Mouse (Mus musculus) intestine, embryonic 15.5 days (tissue): ENCODE results near the gene Ssbp2. TPM values are rescaled to one million over a fixed set of nuclear protein-coding genes. Genes with fewer than 3 reads are reported as not detected.

Experiments
- ATAC-seq: fragments of 200-750 bp; cut with Nextera tagmentation; 2 replicates; pipeline ENCODE4 v1.8.0; 2017; ENCODE audit warnings: moderate TSS enrichment, moderate library complexity
- H3K27ac ChIP-seq: fragments of 300-500 bp; sonication (generic); 2 replicates; pipeline ENCODE4 v1.5.1; 2015; ENCODE audit warnings: mild to moderate bottlenecking, inconsistent platforms
- H3K27me3 ChIP-seq: fragments of 300-500 bp; sonication (generic); replicated peaks from 2 replicates; pipeline ENCODE4 v1.6.1; 2015; ENCODE audit warnings: inconsistent platforms
- H3K36me3 ChIP-seq: fragments of 300-500 bp; sonication (generic); 2 replicates; pipeline ENCODE4 v1.6.1; 2015; ENCODE audit warnings: inconsistent platforms
- H3K4me1 ChIP-seq: fragments of 300-500 bp; sonication (generic); replicated peaks from 2 replicates; pipeline ENCODE4 v1.6.1; 2015; ENCODE audit warnings: inconsistent platforms
- H3K4me2 ChIP-seq: fragments of 300-500 bp; sonication (generic); replicated peaks from 2 replicates; pipeline ENCODE4 v1.6.1; 2015; ENCODE audit warnings: mild to moderate bottlenecking, inconsistent platforms
- H3K4me3 ChIP-seq: fragments of 300-500 bp; sonication (generic); replicated peaks from 2 replicates; pipeline ENCODE4 v1.5.1; 2015; ENCODE audit warnings: inconsistent platforms
- H3K9ac ChIP-seq: fragments of 300-500 bp; sonication (generic); 2 replicates; pipeline ENCODE4 v1.6.1; 2015; ENCODE audit warnings: inconsistent platforms
- H3K9me3 ChIP-seq: fragments of 300-500 bp; sonication (generic); 2 replicates; pipeline ENCODE4 v1.6.1; 2016; ENCODE audit warnings: inconsistent platforms
- WGBS: fragments of 180-500 bp; shearing (Covaris S2); methylation state at CpG from one replicate; pipeline ENCODE4 v1.1.7; 2015; 5-methylcytosine and 5-hydroxymethylcytosine counted together
- polyA plus RNA-seq: library from polyadenylated mRNA; unstranded; fragments of >200 nt; fragmentation: Nextera tagmentation; extraction: Ambion mirVana; gene quantifications from 2 replicates; pipeline ENCODE4 v1.2.1, GENCODE M21; 2015

Ssbp2 gene
- polyA plus RNA-seq, 1 experiment from 2014 or later, result 79.3 TPM

- Histone ChIP-seq H3K9me3 (no peaks in the 10 kb centered on the region), H3K4me2 (no peak overlapping the region), H3K27me3 (no peaks in the 10 kb centered on the region), H3K4me1 (no peaks in the 10 kb centered on the region), H3K27ac (no peak overlapping the region), H3K9ac (no peak overlapping the region), H3K4me3 (no peak overlapping the region), H3K36me3 (no peaks in the 10 kb centered on the region)
- ATAC-seq, result no peak
- 77% methylated on average over 6 of the region's 6 CpGs for WGBS
These were observed 104.0 kb downstream of the Ssbp2 start for GRCm38 (mm10) chr13:91564047-91564446.

DNA sequence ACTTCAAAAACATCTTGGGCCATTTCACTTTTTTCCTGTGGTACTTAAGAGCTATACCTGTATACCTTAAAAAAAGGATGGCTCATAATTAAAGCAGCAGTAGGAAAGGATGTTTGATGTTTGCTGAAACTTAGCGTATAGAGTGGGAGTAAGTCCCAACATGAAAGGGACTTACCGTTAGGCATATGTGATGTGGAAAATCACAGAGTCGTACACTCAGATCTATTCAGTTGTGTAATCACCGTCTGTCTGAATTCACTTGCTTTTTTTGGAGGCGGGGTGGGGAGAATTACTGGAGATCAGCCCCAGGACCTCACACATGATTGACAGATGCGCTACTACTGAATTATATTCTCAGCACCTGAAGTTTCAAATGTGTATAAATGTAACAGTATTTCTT is 104.7 kb downstream of the Ssbp2 start:
- WGBS, result 90% methylated on average over 6 of the region's 6 CpGs
- Histone ChIP-seq H3K36me3 (no peaks in the 10 kb centered on the region), H3K9me3 (no peaks in the 10 kb centered on the region), H3K9ac (no peak overlapping the region), H3K4me3 (no peak overlapping the region), H3K4me1 (no peaks in the 10 kb centered on the region), H3K4me2 (no peak overlapping the region), H3K27ac (no peak overlapping the region), H3K27me3 (no peaks in the 10 kb centered on the region)
- ATAC-seq, result no peak

DNA sequence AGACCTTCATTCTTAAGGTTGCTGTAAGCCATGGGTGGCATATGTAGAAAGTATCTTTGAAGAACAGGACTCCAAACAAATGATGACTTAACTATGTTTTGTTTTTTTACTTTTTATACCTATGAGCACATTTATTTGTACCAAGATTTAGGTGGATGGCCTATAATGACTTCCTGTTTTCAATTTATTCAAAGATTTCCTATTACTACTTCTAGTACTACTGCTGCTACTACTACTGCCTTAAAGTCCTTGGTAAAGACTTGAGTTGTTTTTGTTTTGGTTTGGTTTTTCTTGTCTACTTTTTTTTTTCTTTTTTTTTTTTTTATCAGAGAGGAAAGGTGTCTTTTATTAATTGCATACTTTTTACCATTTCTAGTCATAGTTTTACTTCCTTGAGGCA is 121.4 kb downstream of the Ssbp2 start:
- no peaks in the 10 kb centered on the region for H3K36me3 ChIP-seq
- H3K27me3 ChIP-seq, result no peaks in the 10 kb centered on the region
- no peak overlapping the region for H3K27ac ChIP-seq
- no peaks in the 10 kb centered on the region for H3K4me1 ChIP-seq
- H3K9ac ChIP-seq, result no peak overlapping the region
- H3K9me3 ChIP-seq, result no peaks in the 10 kb centered on the region
- H3K4me2 ChIP-seq, result no peak overlapping the region
- no peak overlapping the region for H3K4me3 ChIP-seq
- no peak for ATAC-seq

- Histone ChIP-seq H3K27me3 (no peaks in the 10 kb centered on the region), H3K36me3 (no peaks in the 10 kb centered on the region), H3K4me3 (no peak overlapping the region), H3K9me3 (no peaks in the 10 kb centered on the region), H3K9ac (no peak overlapping the region), H3K4me1 (no peaks in the 10 kb centered on the region), H3K4me2 (no peak overlapping the region), H3K27ac (no peak overlapping the region)
- ATAC-seq, result no peak
These were observed 122.1 kb downstream of the Ssbp2 start for GRCm38 (mm10) chr13:91582212-91582611.

GRCm38 (mm10) chr13:91586368-91586767 is 126.3 kb downstream of the Ssbp2 start:
- 66% methylated on average over 5 of the region's 5 CpGs for WGBS
- Histone ChIP-seq H3K36me3 (no peaks in the 10 kb centered on the region), H3K27me3 (no peaks in the 10 kb centered on the region)

DNA sequence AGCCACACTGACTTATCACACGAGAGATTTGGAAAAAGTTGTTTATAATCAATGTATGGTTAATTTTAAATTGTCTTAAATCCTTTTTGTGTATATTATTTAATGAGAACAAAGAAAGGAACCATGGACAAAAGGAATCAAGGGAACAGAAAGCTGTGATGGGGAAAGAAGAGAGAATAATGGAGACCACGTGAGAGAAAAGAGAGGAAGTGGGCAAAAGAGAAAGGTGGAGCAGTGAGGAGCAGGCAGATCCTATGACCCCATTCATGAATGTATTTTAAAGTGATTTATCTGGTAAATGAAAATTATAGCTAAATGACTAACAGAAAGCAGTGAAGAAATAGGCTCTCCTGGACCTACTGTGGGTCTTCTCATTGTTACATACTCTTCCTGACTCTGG is 128.4 kb downstream of the Ssbp2 start:
- Histone ChIP-seq H3K4me1 (no peaks in the 10 kb centered on the region), H3K4me3 (no peak overlapping the region), H3K9ac (no peak overlapping the region), H3K27me3 (no peaks in the 10 kb centered on the region), H3K27ac (no peak overlapping the region), H3K9me3 (no peaks in the 10 kb centered on the region), H3K36me3 (no peaks in the 10 kb centered on the region), H3K4me2 (no peak overlapping the region)
- WGBS, result 77% methylated on average over 2 of the region's 2 CpGs
- ATAC-seq, result no peak

More at GRCm38 (mm10) chr13:91586368-91586767, 126.3 kb downstream of the Ssbp2 start:
- ATAC-seq, result no peak
- no peak overlapping the region for H3K4me2 ChIP-seq
- no peak overlapping the region for H3K27ac ChIP-seq
- H3K4me1 ChIP-seq, result no peaks in the 10 kb centered on the region
- no peak overlapping the region for H3K9ac ChIP-seq
- no peaks in the 10 kb centered on the region for H3K9me3 ChIP-seq
- no peak overlapping the region for H3K4me3 ChIP-seq

GRCm38 (mm10) chr13:91591863-91592262 is 131.8 kb downstream of the Ssbp2 start:
- Histone ChIP-seq H3K9ac (no peak overlapping the region), H3K4me2 (no peak overlapping the region), H3K9me3 (no peaks in the 10 kb centered on the region), H3K4me3 (no peak overlapping the region), H3K36me3 (no peaks in the 10 kb centered on the region), H3K27me3 (no peaks in the 10 kb centered on the region), H3K4me1 (no peaks in the 10 kb centered on the region), H3K27ac (no peak overlapping the region)
- ATAC-seq, result no peak
- WGBS, result 79% methylated on average over 4 of the region's 4 CpGs

- H3K36me3 ChIP-seq, result no peaks in the 10 kb centered on the region
- H3K4me2 ChIP-seq, result no peak overlapping the region
- WGBS, result 90% methylated on average over 1 of the region's 1 CpGs
These were observed 135.2 kb downstream of the Ssbp2 start for GRCm38 (mm10) chr13:91595284-91595683.

GRCm38 (mm10) chr13:91599594-91599993 is 139.5 kb downstream of the Ssbp2 start:
- H3K4me1 ChIP-seq, result no peaks in the 10 kb centered on the region
- H3K27ac ChIP-seq, result no peak overlapping the region
- 100% methylated on average over 3 of the region's 3 CpGs for WGBS
- no peak overlapping the region for H3K4me3 ChIP-seq
- no peaks in the 10 kb centered on the region for H3K27me3 ChIP-seq
- ATAC-seq, result no peak
- H3K36me3 ChIP-seq, result no peaks in the 10 kb centered on the region
- no peak overlapping the region for H3K9ac ChIP-seq
- H3K9me3 ChIP-seq, result no peaks in the 10 kb centered on the region
- H3K4me2 ChIP-seq, result no peak overlapping the region

More at GRCm38 (mm10) chr13:91595284-91595683, 135.2 kb downstream of the Ssbp2 start:
- no peaks in the 10 kb centered on the region for H3K27me3 ChIP-seq
- H3K4me3 ChIP-seq, result no peak overlapping the region
- H3K27ac ChIP-seq, result no peak overlapping the region
- no peak for ATAC-seq
- no peak overlapping the region for H3K9ac ChIP-seq
- H3K9me3 ChIP-seq, result no peaks in the 10 kb centered on the region
- H3K4me1 ChIP-seq, result no peaks in the 10 kb centered on the region

GRCm38 (mm10) chr13:91605043-91605840 is 145.2 kb downstream of the Ssbp2 start:
- H3K36me3 ChIP-seq, result no peaks in the 10 kb centered on the region
- no peak overlapping the region for H3K4me2 ChIP-seq
- WGBS, result 92% methylated on average over 7 of the region's 7 CpGs
- H3K4me3 ChIP-seq, result no peak overlapping the region
- H3K9me3 ChIP-seq, result no peaks in the 10 kb centered on the region
- no peak overlapping the region for H3K9ac ChIP-seq
- no peaks in the 10 kb centered on the region for H3K4me1 ChIP-seq
- H3K27ac ChIP-seq, result no peak overlapping the region
- no peaks in the 10 kb centered on the region for H3K27me3 ChIP-seq
- no peak for ATAC-seq

DNA sequence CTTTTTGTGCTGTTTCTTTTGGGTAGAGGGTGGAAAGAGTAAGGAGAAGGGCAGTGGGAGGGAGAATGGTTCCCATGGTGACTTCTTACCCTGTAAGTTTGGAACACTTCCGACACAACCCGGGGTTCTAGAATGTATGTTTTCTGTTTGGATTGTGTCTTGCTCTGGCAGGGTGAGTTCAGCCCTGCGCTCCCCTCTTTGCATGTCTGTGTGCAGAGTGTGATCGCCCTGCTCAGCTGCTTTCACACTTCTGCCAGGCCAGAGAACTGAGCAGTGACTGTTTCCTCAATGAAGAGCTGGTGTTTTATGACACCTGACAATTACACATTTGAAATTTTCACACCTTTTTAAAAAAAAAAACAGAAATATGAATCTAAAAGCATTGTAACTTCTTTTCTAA is 150.5 kb downstream of the Ssbp2 start:
- Histone ChIP-seq H3K36me3 (no peaks in the 10 kb centered on the region), H3K27me3 (no peaks in the 10 kb centered on the region), H3K4me1 (no peaks in the 10 kb centered on the region), H3K4me3 (no peak overlapping the region), H3K9ac (no peak overlapping the region), H3K9me3 (no peaks in the 10 kb centered on the region), H3K27ac (no peak overlapping the region), H3K4me2 (no peak overlapping the region)
- no peak for ATAC-seq
- 66% methylated on average over 4 of the region's 4 CpGs for WGBS

DNA sequence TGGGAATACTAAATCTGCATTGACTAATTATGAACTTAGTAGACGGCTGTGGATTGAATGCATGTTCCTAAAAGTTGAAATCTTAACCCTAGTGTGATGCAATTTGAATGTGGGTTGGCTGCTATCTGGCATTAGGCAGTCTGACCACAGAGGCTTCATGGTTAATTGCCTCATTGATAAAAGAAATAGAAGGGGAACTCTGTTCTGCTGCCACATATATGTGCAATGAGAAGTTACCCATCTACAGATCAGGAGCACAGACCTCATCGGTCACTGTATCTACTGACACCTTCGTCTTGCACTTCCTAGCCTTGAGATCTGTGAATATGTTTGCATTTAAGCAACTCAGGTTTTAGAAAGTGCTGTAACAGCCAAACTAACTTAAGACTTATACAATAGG is 151.8 kb downstream of the Ssbp2 start:
- ATAC-seq, result peak; percentile 60
- Histone ChIP-seq H3K4me2 (no peak overlapping the region), H3K27me3 (no peaks in the 10 kb centered on the region), H3K4me3 (no peak overlapping the region), H3K4me1 (no peaks in the 10 kb centered on the region), H3K27ac (0 out of 2 replicates have a peak overlapping the region, but pooled peaks have one; percentile 32), H3K9ac (no peak overlapping the region), H3K36me3 (no peaks in the 10 kb centered on the region), H3K9me3 (no peaks in the 10 kb centered on the region)
- 69% methylated on average over 3 of the region's 3 CpGs for WGBS

DNA sequence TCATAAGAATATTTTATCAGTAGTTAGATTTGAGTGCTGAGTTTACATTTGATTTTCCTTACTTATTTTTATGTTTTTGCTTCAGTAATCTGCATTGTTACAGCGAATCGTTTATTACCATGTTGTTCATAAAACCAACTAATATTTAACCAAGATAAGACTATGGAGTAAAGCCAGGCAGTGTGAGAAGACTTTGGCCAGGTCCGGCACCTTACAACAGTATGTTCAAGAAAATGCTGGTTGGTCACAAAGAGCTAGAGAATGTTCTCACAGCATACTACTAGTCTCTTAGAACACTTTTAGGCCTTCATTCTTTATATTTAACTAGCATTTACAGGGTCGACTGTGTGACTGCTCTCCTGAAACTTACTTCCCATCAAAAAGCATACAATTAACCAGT is 152.5 kb downstream of the Ssbp2 start:
- H3K27ac ChIP-seq, result no peak overlapping the region
- H3K4me1 ChIP-seq, result no peaks in the 10 kb centered on the region
- H3K36me3 ChIP-seq, result no peaks in the 10 kb centered on the region
- H3K9ac ChIP-seq, result no peak overlapping the region
- 65% methylated on average over 4 of the region's 4 CpGs for WGBS
- no peak overlapping the region for H3K4me2 ChIP-seq
- H3K27me3 ChIP-seq, result no peaks in the 10 kb centered on the region
- H3K4me3 ChIP-seq, result no peak overlapping the region
- no peaks in the 10 kb centered on the region for H3K9me3 ChIP-seq
- ATAC-seq, result peak; percentile 92
